Mouse (Mus musculus): ENCODE data around the gene Msrb3. TPM values are rescaled to one million over a fixed set of nuclear protein-coding genes. Genes with fewer than 3 reads are reported as not detected.

Gene Msrb3
- total RNA-seq, 2 experiments from 2014 or later: 82.3 to 109 TPM

DNA sequence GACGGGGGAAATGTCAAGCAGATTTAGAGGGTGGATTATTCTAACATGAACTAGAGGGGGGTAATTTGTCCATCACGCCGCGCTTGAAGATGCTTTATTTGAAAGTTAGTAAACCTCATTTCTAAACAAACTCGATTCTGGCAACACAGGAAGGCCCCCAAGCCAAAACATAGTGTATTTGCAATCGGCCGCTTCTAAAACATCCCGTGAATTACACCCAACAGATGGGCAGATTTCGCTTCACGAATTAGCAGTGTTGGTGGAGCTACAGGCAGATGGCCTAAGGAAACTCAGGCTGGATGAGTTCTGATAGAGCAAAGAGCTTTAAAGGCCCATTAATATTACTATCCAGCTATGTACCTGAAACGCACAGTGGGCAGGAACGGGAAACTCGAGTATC, 1.2 kb upstream of the Msrb3 start:
- no peak for DNase-seq

- peak; percentile 30 for DNase-seq
Measured at GRCm38 (mm10) chr10:120898357-120898756, 544 bp downstream of the Msrb3 start.

DNA sequence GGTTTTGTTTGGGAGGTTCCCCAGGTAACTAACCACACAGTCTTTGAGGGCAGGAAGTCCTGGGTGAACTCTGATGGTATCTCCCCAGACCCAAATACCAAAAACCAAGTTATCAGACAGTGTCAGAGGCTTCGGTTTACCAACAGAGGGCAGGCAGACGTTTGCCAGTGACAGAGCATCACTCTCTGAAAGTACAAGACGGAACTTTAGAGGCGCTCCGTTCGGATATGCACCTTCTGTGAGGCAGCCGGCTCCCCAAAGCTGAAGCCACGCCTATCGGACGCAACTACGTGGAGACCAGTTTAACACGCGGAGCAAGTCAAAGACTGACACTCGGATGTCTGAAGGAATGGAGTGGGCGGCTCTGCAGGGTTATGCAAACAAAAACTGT, 3.0 kb downstream of the Msrb3 start:
- no peak for DNase-seq

DNA sequence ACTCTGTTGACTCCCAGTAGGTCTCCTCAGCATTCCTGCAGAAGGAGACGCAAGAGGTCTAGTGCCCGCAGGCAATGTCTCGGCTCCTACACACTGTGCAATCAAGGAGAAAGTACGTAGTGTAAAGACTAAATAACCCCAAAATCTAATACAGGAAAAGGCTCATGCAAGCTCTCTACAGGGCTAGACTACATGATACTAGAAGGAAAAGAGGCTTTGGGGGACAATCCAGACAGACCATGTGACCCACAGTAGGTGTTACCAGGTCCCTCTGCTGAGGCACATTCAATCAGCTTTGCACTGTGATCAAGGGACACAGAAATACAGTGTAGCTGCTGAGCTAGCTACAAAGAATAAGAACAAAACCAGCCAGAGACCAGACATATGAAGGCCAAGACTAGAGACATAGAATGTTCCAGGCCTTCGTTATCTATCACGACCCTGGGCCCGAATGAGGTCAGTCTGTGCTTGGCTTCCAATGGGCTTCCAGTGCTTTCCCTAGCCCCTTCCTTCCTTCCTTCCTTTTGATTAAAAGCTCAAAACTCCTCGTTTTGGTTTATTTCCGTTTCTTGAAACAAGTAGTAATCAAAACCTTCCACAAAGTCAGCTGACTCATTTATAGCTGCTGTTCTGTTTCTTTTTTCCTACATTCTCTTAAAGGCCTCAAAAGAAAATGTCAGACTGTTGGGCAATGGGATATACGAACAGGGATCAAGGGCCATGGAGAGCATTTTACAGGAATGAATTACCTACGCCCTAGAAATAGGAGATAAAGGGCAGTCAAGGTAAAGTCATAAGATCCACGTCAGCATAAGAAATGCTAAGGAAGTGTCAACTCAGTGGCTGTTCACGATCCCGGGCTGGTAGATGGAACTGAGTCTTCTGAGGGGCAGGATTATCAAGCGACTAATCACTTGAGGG, 3.7 kb downstream of the Msrb3 start:
- DNase-seq: no peak

DNA sequence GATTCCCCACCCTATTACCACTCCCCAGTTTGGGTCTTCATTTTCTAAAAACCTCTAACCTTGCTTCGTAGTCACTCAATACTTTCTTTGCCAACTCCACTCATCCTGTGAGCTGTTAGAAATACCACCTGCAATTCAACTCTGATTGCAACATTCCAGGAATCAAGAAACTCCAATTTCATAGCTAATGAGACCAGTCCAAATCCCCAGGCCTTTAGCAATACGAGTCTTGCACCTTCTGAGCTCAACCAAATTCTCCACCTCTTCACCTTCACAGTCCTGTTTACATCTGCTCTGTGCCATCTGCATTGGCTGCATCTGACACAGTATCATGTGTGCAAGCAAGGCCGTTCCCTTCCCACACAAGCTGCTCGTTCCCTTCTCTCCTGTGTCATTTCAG, 5.0 kb downstream of the Msrb3 start:
- DNase-seq: no peak

DNA sequence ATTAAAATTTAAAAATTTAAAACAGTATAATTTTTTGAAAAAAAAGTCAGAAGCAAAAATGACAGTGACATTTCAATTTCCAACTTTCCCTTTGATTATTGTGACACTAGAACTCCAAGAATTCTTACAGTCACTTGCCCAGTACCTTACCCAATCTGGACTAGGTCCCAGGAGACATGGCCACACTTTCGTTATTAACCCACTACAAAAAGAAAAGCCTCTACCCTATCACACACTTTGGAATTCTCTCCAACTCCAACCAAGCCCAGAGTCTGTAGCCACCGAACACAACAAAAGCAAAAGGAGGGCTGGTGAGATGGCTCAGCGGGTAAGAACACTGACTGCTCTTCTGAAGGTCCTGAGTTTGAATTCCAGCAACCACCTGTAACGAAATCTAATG, 7.8 kb downstream of the Msrb3 start:
- no peak for DNase-seq

DNA sequence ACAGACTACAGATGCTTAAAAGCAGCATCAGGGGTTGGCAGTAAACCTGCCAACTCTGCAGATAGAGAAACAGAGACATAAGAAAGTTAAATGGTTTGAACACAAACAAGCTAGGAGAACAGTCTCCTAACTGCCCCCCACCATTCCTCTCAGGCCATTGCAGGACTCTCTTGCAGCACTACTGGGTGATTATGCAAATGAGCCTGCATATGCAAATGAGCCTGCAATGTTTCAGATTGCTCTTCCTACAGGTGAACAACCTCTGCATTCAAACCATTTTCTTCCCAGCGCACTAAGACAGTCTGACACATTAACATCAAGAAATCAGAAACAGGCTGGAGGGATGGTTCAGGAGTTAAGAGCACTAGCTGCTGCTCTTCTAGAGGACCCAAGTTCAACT, 8.3 kb downstream of the Msrb3 start:
- no peak for DNase-seq

DNA sequence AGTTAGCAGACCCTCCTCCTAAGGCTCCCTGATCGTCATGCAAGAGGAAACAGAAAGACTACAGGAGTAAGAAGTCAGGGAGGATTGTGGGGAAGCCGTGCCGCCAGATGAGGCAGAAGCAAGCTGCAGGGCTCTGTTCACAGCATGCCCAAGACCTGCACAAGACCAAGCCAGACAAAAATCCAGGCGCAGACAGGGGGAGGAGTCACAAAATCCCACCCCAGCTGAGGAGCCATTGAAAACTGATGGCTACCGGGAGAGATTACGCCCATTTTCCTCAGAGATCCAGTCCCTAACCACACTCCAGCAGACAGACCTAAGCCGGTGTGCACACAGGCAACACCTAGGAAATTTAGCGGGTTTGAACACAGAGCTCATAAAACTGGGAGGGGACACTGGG, 10.4 kb downstream of the Msrb3 start:
- DNase-seq: no peak

- DNase-seq: no peak
Measured at GRCm38 (mm10) chr10:120884220-120884619, 14.7 kb downstream of the Msrb3 start.

DNA sequence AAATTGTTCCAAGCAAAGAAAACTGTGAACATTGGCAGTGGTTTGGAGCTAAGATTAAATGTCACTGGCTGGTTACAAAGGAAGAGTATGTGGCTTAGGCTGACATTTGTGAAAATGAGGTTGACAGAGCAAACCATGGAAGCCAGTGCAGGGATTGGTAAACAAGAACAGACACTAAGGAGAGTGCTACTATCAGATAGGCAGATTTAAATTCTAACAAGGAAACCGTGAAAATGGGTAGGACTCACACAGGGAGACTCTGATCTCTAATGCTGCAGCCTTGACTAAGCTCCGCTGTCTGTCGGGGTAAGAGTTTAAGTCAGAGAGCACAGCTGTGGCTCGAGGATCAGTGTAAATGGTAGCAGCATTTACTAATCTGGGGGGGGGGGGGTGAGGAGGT, 15.2 kb downstream of the Msrb3 start:
- DNase-seq: no peak

DNA sequence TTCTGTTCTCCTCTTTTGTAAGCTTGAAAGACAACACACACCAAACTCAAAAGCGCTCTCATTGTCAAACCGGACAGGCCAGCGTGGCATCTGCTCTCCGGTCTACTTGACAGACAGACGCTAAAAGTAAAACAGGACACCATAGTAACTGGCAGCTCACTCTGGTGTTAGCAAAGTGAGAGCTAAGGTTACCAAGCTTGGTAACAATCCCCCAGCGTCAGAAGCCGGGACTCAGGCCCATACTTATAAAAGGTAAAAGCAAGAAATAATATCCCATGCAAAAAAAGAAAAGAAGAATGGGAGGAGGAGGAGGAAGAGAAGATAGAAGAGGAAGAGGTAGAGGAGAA, 15.9 kb downstream of the Msrb3 start:
- no peak for DNase-seq

GRCm38 (mm10) chr10:120882347-120883068, 16.4 kb downstream of the Msrb3 start:
- no peak for DNase-seq

DNA sequence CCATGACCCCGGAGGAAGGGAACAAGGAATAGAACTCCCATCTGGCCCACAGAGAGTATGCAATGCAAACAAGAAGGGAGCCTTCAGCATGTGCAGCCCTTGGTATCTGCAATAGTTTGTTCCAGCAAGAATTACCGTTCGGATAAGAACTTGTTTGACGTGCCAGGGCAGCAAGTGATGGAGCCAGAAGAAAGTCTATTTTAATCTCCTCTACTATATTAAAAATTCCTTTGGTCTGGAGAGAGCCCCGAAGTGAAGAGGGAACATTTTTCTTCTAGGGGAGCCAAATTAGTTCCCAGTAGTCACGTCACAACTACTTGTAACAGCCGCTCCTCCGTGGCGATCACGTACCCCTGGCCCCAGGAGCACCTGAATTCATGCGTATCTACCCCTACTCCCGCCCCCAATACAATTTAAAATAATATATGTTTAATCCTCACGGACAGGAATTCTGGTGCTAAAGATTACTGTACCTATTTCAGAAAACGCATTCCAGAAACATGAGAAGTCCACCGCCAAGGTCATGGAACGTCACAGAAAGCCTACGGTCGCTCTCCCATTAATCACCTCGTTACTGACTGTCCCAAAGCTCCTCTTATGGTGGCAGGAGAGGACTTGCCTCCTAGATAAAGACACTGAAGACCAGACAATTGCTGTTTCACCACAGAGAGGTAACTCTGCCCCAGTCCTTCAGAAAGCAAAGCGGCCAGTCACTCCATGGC, 22.2 kb downstream of the Msrb3 start:
- DNase-seq: no peak

- peak; percentile 68 for DNase-seq
Measured at GRCm38 (mm10) chr10:120875672-120876463, 23.0 kb downstream of the Msrb3 start.

DNA sequence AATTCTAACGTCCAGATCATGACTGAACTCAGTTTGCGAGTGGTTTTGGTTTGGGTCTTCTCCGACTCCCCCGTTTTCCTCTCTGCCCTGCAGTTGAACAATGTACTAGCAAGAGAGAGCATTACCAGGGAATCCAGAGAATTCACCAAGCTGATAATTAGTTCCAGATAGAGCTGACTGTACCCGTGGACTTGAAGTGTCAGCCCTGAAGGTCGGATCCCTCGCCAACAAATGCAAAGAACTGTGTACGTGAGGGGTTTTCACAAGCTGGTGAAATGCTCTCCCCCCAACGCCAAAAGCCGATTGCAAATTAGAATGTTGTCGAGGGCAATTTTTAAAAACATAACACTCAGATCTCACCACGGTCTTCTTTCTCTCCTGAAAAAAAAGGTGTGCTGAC, 24.6 kb downstream of the Msrb3 start:
- no peak for DNase-seq

GRCm38 (mm10) chr10:120873646-120874201, 25.2 kb downstream of the Msrb3 start:
- DNase-seq: no peak

DNA sequence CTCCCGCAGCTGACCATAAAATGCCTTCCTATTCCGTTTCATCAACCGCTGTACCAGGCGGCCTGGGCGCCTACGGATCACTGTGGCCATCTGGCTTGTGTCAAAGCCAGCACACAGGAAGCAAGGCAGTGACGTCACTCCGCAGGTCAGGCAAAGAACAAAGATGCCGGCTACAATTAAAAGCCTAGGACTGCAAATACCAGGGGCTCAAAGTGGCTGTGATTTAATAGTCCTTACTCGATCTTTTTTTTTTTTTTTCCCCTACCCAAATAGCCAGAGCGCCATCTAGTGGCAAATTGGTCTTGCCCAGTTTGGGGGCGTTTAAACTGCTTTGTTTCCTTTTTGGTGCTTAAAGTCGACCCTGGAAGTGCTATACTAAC, 26.4 kb downstream of the Msrb3 start:
- DNase-seq: no peak

- DNase-seq: no peak
Measured at GRCm38 (mm10) chr10:120871630-120872482, 27.0 kb downstream of the Msrb3 start.

DNA sequence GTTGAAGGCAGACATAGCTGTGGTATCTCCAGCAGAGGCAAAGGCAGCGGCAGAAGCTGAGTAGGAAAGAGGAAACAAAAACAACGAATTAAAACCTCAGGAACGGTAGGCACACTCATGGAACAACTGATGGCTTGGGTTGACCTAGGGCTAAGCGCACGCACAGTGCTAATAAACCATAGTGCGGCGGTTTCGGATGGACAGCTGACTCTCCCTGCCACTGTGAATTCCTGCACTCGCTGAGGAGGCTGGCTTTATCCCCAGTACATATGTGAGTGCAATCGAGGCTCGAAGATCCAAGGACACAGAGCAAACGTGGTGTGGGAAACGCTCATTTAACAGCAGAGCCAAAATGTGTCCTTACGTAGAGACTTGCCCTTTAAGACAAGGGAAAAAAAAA, 27.8 kb downstream of the Msrb3 start:
- DNase-seq: no peak

DNA sequence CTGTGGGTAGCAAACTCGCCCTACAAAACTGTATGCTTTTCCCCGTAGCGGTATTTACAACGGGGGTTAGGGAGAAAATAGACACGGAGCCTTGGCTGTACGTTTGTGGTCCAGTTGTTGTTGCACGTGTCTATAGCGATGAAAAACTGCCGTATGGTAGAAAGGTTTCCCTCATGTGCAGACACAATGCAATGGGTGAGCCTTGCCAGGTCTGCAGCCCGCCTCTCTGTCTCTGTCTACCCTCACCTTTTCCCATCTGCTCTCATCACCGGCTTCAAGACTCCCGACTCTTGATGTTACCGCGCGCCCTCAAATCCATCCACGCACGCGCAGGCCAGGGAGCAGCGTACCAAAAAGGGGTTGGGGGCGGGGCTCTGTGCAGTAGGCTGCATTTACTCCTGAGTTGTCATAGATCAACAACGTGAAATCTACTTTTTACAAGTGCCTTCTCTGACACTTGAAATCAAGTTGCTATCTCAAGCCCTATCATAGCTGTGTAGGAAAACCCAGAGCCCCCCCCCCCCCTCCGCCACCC, 29.6 kb downstream of the Msrb3 start:
- no peak for DNase-seq

- no peak for DNase-seq
Measured at GRCm38 (mm10) chr10:120864446-120864845, 34.5 kb downstream of the Msrb3 start.

Measured in gastrocnemius, postnatal 25 days (tissue).